Mouse (Mus musculus) kidney, postnatal 0 days (tissue): ENCODE measurements around the gene Cabp4. TPM values are rescaled to one million over a fixed set of nuclear protein-coding genes. Genes with fewer than 3 reads are reported as not detected.
"Not testable (repeated sequence)": the region's sequence is repeated elsewhere in the genome, so short reads cannot be mapped to it uniquely, and the experiment has no call there.

ENCODE experiments used
- ATAC-seq: fragments of 200-750 bp; cut with Nextera tagmentation; replicated peaks from 2 replicates; pipeline ENCODE4 v1.8.0; 2017; ENCODE audit warnings: low read depth, moderate number of reproducible peaks, moderate TSS enrichment, moderate library complexity; ENCODE audit not compliant: low FRiP score
- DNase-seq: peaks from one replicate; pipeline ENCODE4 v3.0.0-alpha.2; 2016; ENCODE audit warnings: low spot score
- H3K27ac ChIP-seq: fragments of 300-500 bp; sonication (generic); 2 replicates; pipeline ENCODE4 v1.5.1; 2014; ENCODE audit warnings: mild to moderate bottlenecking
- H3K27me3 ChIP-seq: fragments of 300-500 bp; sonication (generic); 2 replicates; pipeline ENCODE4 v1.6.1; 2014; ENCODE audit warnings: low read length, mixed read lengths; ENCODE audit not compliant: insufficient read depth
- H3K36me3 ChIP-seq: fragments of 300-500 bp; sonication (generic); 2 replicates; pipeline ENCODE4 v1.6.1; 2014; ENCODE audit warnings: low read length, mixed read lengths; ENCODE audit not compliant: insufficient read depth
- H3K4me1 ChIP-seq: fragments of 300-500 bp; sonication (generic); replicated peaks from 2 replicates; pipeline ENCODE4 v1.6.1; 2014; ENCODE audit warnings: antibody characterized with exemption, low read length, mixed read lengths; ENCODE audit not compliant: insufficient read depth
- H3K4me2 ChIP-seq: fragments of 300-500 bp; sonication (generic); 2 replicates; pipeline ENCODE4 v1.6.1; 2014; ENCODE audit warnings: mild to moderate bottlenecking, low read length, moderate library complexity, mixed read lengths
- H3K4me3 ChIP-seq: fragments of 300-500 bp; sonication (generic); replicated peaks from 2 replicates; pipeline ENCODE4 v1.5.1; 2014; ENCODE audit warnings: low read depth, low read length
- H3K9ac ChIP-seq: fragments of 300-500 bp; sonication (generic); 2 replicates; pipeline ENCODE4 v1.6.1; 2014; ENCODE audit warnings: low read depth, low read length
- H3K9me3 ChIP-seq: fragments of 300-500 bp; sonication (generic); replicated peaks from 2 replicates; pipeline ENCODE4 v1.6.1; 2016; ENCODE audit warnings: low read length, inconsistent platforms, mixed read lengths
- CTCF ChIP-seq: IDR thresholded peaks from 2 replicates; pipeline ENCODE4 v1.5.1; 2016; ENCODE audit warnings: antibody characterized with exemption, low read depth, mild to moderate bottlenecking, moderate library complexity
- WGBS: fragments of 180-500 bp; shearing (Covaris S2); extraction: QIAGEN DNeasy Blood & Tissue Kit; methylation state at CpG from one replicate; pipeline ENCODE4 v1.1.7; 2014; 5-methylcytosine and 5-hydroxymethylcytosine counted together
- polyA plus RNA-seq: library from polyadenylated mRNA; unstranded; fragments of >200 nt; fragmentation: Nextera tagmentation; extraction: Ambion mirVana; gene quantifications from 2 replicates; pipeline ENCODE4 v1.2.1, GENCODE M21; 2015

The Cabp4 gene
- polyA plus RNA-seq, 1 experiment from 2014 or later: 0.13 TPM

DNA sequence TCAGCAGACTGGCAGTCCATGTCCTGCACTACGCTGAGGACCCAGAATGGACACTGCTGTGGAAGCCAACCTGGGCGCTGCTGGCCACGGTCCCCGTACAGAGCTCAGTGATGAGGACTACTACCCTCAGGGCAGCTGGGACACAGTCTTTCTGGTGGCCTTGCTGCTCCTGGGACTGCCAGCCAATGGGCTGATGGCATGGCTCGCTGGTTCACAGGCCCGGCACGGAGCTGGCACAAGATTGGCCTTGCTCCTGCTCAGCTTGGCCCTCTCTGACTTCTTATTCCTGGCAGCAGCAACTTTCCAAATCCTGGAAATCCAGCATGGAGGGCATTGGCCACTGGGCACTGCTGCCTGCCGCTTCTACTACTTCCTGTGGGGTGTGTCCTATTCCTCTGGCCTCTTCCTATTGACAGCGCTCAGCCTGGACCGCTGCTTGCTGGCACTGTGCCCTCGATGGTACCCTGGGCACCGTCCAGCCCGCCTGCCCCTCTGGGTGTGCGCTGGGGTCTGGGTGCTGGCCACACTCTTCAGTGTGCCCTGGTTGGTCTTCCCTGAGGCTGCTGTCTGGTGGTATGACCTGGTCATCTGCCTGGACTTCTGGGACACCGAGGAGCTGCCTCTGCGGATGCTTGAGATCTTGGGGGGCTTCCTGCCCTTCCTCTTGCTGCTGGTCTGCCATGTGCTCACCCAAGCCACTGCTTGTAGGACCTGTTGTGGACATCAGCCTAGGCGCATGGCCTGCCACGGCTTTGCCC, 1.2 kb downstream of the Cabp4 start:
- Histone ChIP-seq H3K27ac (no peak overlapping the region), H3K4me3 (no peak overlapping the region), H3K9me3 (no peaks in the 10 kb centered on the region), H3K9ac (no peak overlapping the region), H3K4me1 (no peaks in the 10 kb centered on the region), H3K27me3 (no peaks in the 10 kb centered on the region), H3K36me3 (no peaks in the 10 kb centered on the region), H3K4me2 (no peak overlapping the region)
- WGBS: 80% methylated on average over 18 of the region's 18 CpGs
- no peak for TF ChIP-seq CTCF
- ATAC-seq (0 out of 2 replicates have a peak, but pooled peaks have one; percentile 19), DNase-seq (no peak)

DNA sequence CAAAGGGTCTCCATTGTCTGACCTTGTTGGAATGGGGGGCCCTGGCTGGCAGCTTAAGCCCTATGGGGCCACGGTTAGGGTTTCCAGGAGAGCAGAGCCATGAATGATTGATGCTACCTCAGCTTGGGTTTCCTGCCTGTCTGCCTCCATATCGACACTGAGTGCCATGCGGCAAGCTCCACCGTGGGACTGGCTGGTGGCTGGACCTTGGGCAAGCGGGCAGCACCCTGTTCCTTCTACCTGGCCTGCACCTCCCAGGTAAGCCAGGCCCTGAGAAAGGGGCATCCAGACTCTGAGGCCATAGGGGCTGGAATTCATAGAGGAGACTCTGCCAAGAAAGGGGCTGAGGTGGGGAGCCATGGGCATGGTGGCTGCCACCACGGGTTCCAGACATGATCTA, 3.7 kb downstream of the Cabp4 start:
- TF ChIP-seq CTCF: no peak
- no peak overlapping the region for H3K27ac ChIP-seq
- no peaks in the 10 kb centered on the region for H3K4me1 ChIP-seq
- no peaks in the 10 kb centered on the region for H3K36me3 ChIP-seq
- H3K4me3 ChIP-seq: no peak overlapping the region
- no peak for DNase-seq
- H3K9me3 ChIP-seq: no peaks in the 10 kb centered on the region
- no peak overlapping the region for H3K9ac ChIP-seq
- H3K27me3 ChIP-seq: no peaks in the 10 kb centered on the region
- no peak for ATAC-seq
- 61% methylated on average over 6 of the region's 6 CpGs for WGBS
- no peak overlapping the region for H3K4me2 ChIP-seq

DNA sequence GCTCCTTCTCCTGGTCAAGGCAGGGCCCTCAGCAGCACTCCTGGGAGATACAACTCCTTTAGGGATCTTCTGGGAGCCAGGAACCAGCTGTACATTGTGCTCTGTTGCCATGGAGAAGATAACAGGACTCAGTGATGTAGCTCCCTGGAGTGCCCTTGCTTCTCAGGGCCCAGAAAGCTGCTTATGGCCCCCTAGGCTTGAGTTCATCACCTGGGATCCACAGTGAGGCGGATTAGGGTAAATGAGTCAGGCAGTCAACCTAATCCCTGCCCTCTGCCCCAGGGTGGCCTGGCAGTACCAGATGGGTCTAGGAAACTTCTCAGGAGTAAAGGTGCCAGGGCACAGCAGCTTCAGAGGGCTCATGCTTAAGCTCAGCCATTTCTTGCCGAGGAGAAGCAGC, 4.4 kb downstream of the Cabp4 start, which contains the start of gene Gpr152:
Gene Gpr152, plus strand, starts transcription at position 342 of the 400 bp plus-strand sequence.
- TF ChIP-seq CTCF: no peak
- Histone ChIP-seq H3K27me3 (no peaks in the 10 kb centered on the region), H3K9ac (0 out of 2 replicates have a peak within 1 kb of the TSS, but pooled peaks have one; percentile 8), H3K4me3 (no peak within 1 kb of the TSS), H3K4me2 (no peak within 1 kb of the TSS), H3K27ac (no peak within 1 kb of the TSS), H3K36me3 (no peaks in the 10 kb centered on the region), H3K4me1 (no peaks in the 10 kb centered on the region), H3K9me3 (no peaks in the 10 kb centered on the region)
- DNase-seq (no peak), ATAC-seq (no peak)
- 81% methylated on average over 2 of the region's 2 CpGs for WGBS

DNA sequence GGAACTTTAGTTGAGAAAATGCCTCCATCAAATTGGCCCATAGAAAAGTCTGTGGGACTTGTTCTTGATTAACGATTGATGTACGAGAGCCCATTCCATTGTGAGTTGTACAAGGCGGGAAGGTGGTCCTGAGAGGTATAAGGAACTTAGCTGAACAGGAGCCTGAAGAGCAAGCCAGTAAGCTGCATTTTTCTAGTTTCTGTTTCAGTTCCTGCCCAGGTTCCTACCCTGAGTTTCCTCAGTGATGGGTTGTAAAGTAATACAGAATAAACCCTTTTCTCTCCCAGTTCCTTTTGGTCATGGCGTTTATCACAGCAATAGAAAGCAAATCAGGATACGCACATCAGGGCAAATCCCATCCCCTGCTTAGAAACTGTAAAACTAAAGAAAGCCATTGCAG, 5.9 kb downstream of the Cabp4 start:
- DNase-seq (no peak), ATAC-seq (no peak)
- Histone ChIP-seq H3K9me3 (no peaks in the 10 kb centered on the region), H3K27ac (no peak overlapping the region), H3K36me3 (no peaks in the 10 kb centered on the region), H3K4me3 (no peak overlapping the region), H3K27me3 (no peaks in the 10 kb centered on the region), H3K4me2 (no peak overlapping the region), H3K9ac (no peak overlapping the region), H3K4me1 (no peaks in the 10 kb centered on the region)
- 74% methylated on average over 5 of the region's 5 CpGs for whole genome bisulfite sequencing
- TF ChIP-seq CTCF: no peak

DNA sequence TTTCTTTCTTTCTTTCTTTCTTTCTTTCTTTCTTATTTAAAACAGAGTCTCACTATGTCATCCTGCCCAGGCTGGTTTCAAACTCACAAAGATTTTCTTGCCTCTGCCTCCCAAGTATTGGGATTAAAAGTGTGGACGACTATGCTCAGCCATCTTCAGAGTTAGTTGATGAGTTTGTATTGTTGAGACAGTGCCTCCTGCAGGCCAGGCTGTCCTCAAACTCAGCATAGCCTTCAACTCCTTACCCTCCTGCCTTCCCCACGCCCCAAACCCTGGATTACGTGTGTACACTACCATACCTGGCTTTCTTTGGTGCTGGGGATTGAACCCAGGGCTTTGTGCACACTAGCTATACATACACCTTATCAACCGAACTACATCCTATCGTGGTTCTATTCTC, 7.4 kb downstream of the Cabp4 start:
- ATAC-seq: no peak

DNA sequence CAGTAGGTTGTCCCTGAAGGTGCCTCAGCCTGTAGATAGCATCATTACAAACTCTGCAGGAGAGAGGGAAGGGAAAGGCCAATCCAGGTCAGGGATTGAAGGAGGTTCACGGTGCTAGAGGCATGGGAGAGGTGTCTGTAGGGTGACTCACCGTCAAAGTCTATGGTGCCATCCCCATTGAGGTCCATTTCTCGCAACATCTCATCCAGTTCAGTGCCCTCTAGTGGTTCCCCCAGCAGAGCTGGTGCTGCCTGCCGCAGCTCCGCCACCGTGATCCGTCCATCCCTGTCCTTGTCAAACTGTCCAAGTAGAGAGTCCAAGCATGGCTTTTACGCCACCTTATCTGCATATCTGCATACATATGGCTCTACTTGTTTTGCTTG, 7.9 kb downstream of the Cabp4 start:
- not testable (repeated sequence) for DNase-seq, H3K27me3 ChIP-seq, H3K4me3 ChIP-seq, H3K4me2 ChIP-seq, H3K9me3 ChIP-seq, H3K9ac ChIP-seq, H3K27ac ChIP-seq, H3K4me1 ChIP-seq
- 22% methylated on average over 8 of the region's 8 CpGs for WGBS
- TF ChIP-seq CTCF: peak; percentile 61
- H3K36me3 ChIP-seq: peaks cover 15% of the 10 kb centered on the region; the same call in 1 of the 2 replicates
- 0 out of 2 replicates have a peak, but pooled peaks have one; percentile 12 for ATAC-seq

More for the DNA sequence above, 7.4 kb downstream of the Cabp4 start:
- Histone ChIP-seq H3K27ac (no peak overlapping the region), H3K4me2 (no peak overlapping the region), H3K4me1 (no peaks in the 10 kb centered on the region), H3K9ac (no peak overlapping the region), H3K36me3 (peaks cover 10% of the 10 kb centered on the region; the same call in 1 of the 2 replicates), H3K4me3 (no peak overlapping the region), H3K27me3 (no peaks in the 10 kb centered on the region), H3K9me3 (no peaks in the 10 kb centered on the region)
- DNase-seq: no peak
- WGBS: 81% methylated on average over 5 of the region's 5 CpGs
- TF ChIP-seq CTCF: peak; percentile 22; the same call in 1 of the 2 replicates

DNA sequence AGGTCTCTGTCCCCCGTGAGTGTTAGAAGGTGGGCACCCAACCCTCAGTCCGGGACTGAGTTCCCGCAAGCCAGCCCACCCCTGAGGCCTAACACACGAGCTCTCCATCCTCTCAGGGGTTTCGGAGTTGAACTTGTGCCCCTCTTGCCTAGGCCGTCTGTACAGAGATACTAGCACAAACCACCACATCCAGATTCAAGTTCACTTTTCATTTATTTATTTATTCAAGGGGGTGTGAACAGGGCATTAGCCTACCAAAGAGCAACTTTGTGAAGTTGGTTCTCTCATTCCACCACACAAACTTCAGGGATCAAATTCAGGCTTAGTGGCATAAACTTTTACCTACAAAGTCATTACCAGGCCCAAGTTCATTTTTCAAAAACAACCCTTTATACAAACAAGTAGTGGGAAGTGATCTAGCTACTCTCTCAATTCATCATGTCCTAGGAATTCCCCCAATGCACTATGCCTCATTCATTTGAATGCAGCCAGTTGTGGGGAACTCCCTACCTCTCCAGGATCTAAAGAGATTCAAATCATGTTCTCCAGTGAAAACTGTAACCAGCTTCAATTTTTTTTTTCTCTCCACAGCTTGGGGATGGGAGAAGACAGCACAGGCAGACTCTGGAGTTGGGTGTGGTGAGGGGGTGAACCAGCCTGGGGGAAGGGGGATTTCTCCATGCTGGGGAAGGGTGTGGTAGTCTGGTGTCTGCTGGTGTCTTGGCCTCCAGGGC, 8.4 kb downstream of the Cabp4 start:
- not testable (repeated sequence) for H3K27me3 ChIP-seq, H3K4me3 ChIP-seq, H3K27ac ChIP-seq, ATAC-seq, DNase-seq, H3K4me2 ChIP-seq, H3K9me3 ChIP-seq, H3K9ac ChIP-seq, H3K4me1 ChIP-seq
- H3K36me3 ChIP-seq: peaks cover 15% of the 10 kb centered on the region; the same call in 1 of the 2 replicates
- WGBS: 70% methylated on average over 6 of the region's 6 CpGs
